Mouse (Mus musculus): ENCODE data around the gene Mcf2.

GRCm38 (mm10) chrX:60169511-60169910 is 9.4 kb downstream of the Mcf2 start:
- TF ChIP-seq CTCF (IDR thresholded peaks at IDR 0.05; ENCODE audit: low read depth): no peak
- TF ChIP-seq EP300 (IDR thresholded peaks at IDR 0.05; ENCODE audit: low read depth): no peak

Measured in liver, embryonic 14.5 days (tissue).